In genomic region chr8:10006986-10007659, GRCm38 (mm10) we compare ENCODE assay signal across 8 mouse cellular contexts. TPM values are rescaled to one million over a fixed set of nuclear protein-coding genes. Genes with fewer than 3 reads are reported as not detected.
A peak's percentile ranks its signal among the peaks of the same experiment; 100 is the strongest.
DNase-seq lines count a peak whose midpoint lies in the region; ATAC-seq lines count a peak whose summit lies in the region.

No protein-coding gene starts in this region.

- peak; percentile 32 for ATAC-seq in granulocyte monocyte progenitor cell, adult 5-6 weeks (replicated peaks; ENCODE audit: poor library complexity, severe bottlenecking)
- peak; percentile 75 for ATAC-seq in kidney, embryonic 14.5 days (ENCODE audit: low FRiP score, low TSS enrichment)
- no peak for ATAC-seq in liver, embryonic 11.5 days (replicated peaks; ENCODE audit: low FRiP score)
- peak; percentile 58 for ATAC-seq in neural tube, embryonic 13.5 days (ENCODE audit: low read depth)

- H3K9me3 ChIP-seq in kidney, embryonic 14.5 days (ENCODE audit: control insufficient read depth, low read length) = no peaks in the 10 kb centered on the region
- H3K9me3 ChIP-seq in liver, embryonic 11.5 days (ENCODE audit: control insufficient read depth, low read length) = no peaks in the 10 kb centered on the region
- H3K9me3 ChIP-seq in neural tube, embryonic 13.5 days = no peaks in the 10 kb centered on the region

- H3K36me3 ChIP-seq in kidney, embryonic 14.5 days (ENCODE audit: control insufficient read depth, insufficient read depth, low read length) = no peaks in the 10 kb centered on the region
- H3K36me3 ChIP-seq in liver, embryonic 11.5 days (ENCODE audit: control insufficient read depth, insufficient read depth, low read length) = no peaks in the 10 kb centered on the region
- no peaks in the 10 kb centered on the region for H3K36me3 ChIP-seq in neural tube, embryonic 13.5 days

- H3K27me3 ChIP-seq in kidney, embryonic 14.5 days (ENCODE audit: control insufficient read depth, insufficient read depth, low read length) = no peaks in the 10 kb centered on the region
- H3K27me3 ChIP-seq in liver, embryonic 11.5 days (replicated peaks; ENCODE audit: control insufficient read depth, insufficient read depth, low read length) = peaks cover 8% of the 10 kb centered on the region
- no peaks in the 10 kb centered on the region for H3K27me3 ChIP-seq in neural tube, embryonic 13.5 days

- peak; percentile 7 for DNase-seq in ovary, postnatal 36 days (ENCODE audit: low spot score)
- DNase-seq in ovary, adult 18-20 months (ENCODE audit: low spot score) = no peak
- DNase-seq in cerebellum, adult 9-10 months = peak; percentile 48
- DNase-seq in liver, embryonic 11.5 days (ENCODE audit: low spot score) = peak; percentile 46
- DNase-seq in thymus, postnatal 0 days (ENCODE audit: low spot score) = no peak

- peak overlapping the region; percentile 78 for H3K27ac ChIP-seq in kidney, embryonic 14.5 days (ENCODE audit: low read depth, low read length)
- no peak overlapping the region for H3K27ac ChIP-seq in liver, embryonic 11.5 days (ENCODE audit: low read depth, low read length)
- peak overlapping the region; percentile 30; the same call in 1 of the 2 replicates for H3K27ac ChIP-seq in neural tube, embryonic 13.5 days (replicated peaks)

- peak overlapping the region; percentile 47 for H3K9ac ChIP-seq in kidney, embryonic 14.5 days (ENCODE audit: low read depth, low read length)
- H3K9ac ChIP-seq in liver, embryonic 11.5 days (ENCODE audit: low read depth, low read length) = no peak overlapping the region
- peak overlapping the region; percentile 59 for H3K9ac ChIP-seq in neural tube, embryonic 13.5 days

- 2% methylated on average over 29 of the region's 29 CpGs for WGBS in kidney, embryonic 14.5 days
- WGBS in liver, embryonic 11.5 days = 7% methylated on average over 29 of the region's 29 CpGs
- WGBS in neural tube, embryonic 13.5 days = 5% methylated on average over 29 of the region's 29 CpGs

- peak overlapping the region; percentile 85 for H3K4me2 ChIP-seq in kidney, embryonic 14.5 days (replicated peaks; ENCODE audit: low read depth, low read length)
- peak overlapping the region; percentile 69 for H3K4me2 ChIP-seq in liver, embryonic 11.5 days
- peak overlapping the region; percentile 68 for H3K4me2 ChIP-seq in neural tube, embryonic 13.5 days

- peak overlapping the region; percentile 41 for H3K4me3 ChIP-seq in kidney, embryonic 14.5 days (ENCODE audit: low read length)
- peak overlapping the region; percentile 22 for H3K4me3 ChIP-seq in liver, embryonic 11.5 days (ENCODE audit: low read depth, low read length)
- peak overlapping the region; percentile 42 for H3K4me3 ChIP-seq in neural tube, embryonic 13.5 days

- peaks cover 8% of the 10 kb centered on the region; the same call in 1 of the 2 replicates for H3K4me1 ChIP-seq in kidney, embryonic 14.5 days (ENCODE audit: control insufficient read depth, insufficient read depth, low read length)
- no peaks in the 10 kb centered on the region for H3K4me1 ChIP-seq in liver, embryonic 11.5 days (replicated peaks; ENCODE audit: control insufficient read depth, insufficient read depth, low read length)
- peaks cover 14% of the 10 kb centered on the region for H3K4me1 ChIP-seq in neural tube, embryonic 13.5 days (replicated peaks)

RNA-seq across cellular contexts. Expression of gene Tnfsf13b, which starts 0.9 kb away (rescaled TPM):
- total RNA-seq in granulocyte monocyte progenitor cell, adult 5-6 weeks (2014; fragmentation: Nextera tagmentation) = 0.19 and 4.2 TPM in 2 replicates
- 0.34 and 2.4 TPM in 2 replicates for total RNA-seq in granulocyte monocyte progenitor cell, adult 5-6 weeks (2017)
- polyA plus RNA-seq in kidney, embryonic 14.5 days (2014; fragmentation: Nextera tagmentation; extraction: Ambion mirVana) = 6.7 and 8.0 TPM in 2 replicates
- 0.25 and 0.30 TPM in 2 replicates for polyA plus RNA-seq in liver, embryonic 11.5 days (2014; fragmentation: Nextera tagmentation; extraction: Ambion mirVana)
- polyA plus RNA-seq in neural tube, embryonic 13.5 days (2015; fragmentation: Nextera tagmentation; extraction: Ambion mirVana) = 2.3 and 3.0 TPM in 2 replicates
- polyA plus RNA-seq in thymus, postnatal 0 days (2015; fragmentation: Nextera tagmentation; extraction: Ambion mirVana) = 0.53 and 1.1 TPM in 2 replicates

RNA-seq across cellular contexts. Expression of gene Abhd13, which starts 29.6 kb away (rescaled TPM):
- total RNA-seq in granulocyte monocyte progenitor cell, adult 5-6 weeks (2014; fragmentation: Nextera tagmentation) = 8.7 and 11.1 TPM in 2 replicates
- 14.5 and 14.8 TPM in 2 replicates for total RNA-seq in granulocyte monocyte progenitor cell, adult 5-6 weeks (2017)
- 11.9 and 24.2 TPM in 2 replicates for polyA plus RNA-seq in kidney, embryonic 14.5 days (2014; fragmentation: Nextera tagmentation; extraction: Ambion mirVana)
- polyA plus RNA-seq in liver, embryonic 11.5 days (2014; fragmentation: Nextera tagmentation; extraction: Ambion mirVana) = 10.9 and 12.8 TPM in 2 replicates
- polyA plus RNA-seq in neural tube, embryonic 13.5 days (2015; fragmentation: Nextera tagmentation; extraction: Ambion mirVana) = 13.3 and 15.0 TPM in 2 replicates
- polyA plus RNA-seq in thymus, postnatal 0 days (2015; fragmentation: Nextera tagmentation; extraction: Ambion mirVana) = 17.9 and 19.0 TPM in 2 replicates

RNA-seq across cellular contexts. Expression of gene Lig4, which starts 29.6 kb away (rescaled TPM):
- total RNA-seq in granulocyte monocyte progenitor cell, adult 5-6 weeks (2014; fragmentation: Nextera tagmentation) = 2.3 and 2.8 TPM in 2 replicates
- 1.2 and 1.4 TPM in 2 replicates for total RNA-seq in granulocyte monocyte progenitor cell, adult 5-6 weeks (2017)
- polyA plus RNA-seq in kidney, embryonic 14.5 days (2014; fragmentation: Nextera tagmentation; extraction: Ambion mirVana) = 2.6 and 5.8 TPM in 2 replicates
- 3.6 and 3.7 TPM in 2 replicates for polyA plus RNA-seq in liver, embryonic 11.5 days (2014; fragmentation: Nextera tagmentation; extraction: Ambion mirVana)
- 11.2 and 11.5 TPM in 2 replicates for polyA plus RNA-seq in neural tube, embryonic 13.5 days (2015; fragmentation: Nextera tagmentation; extraction: Ambion mirVana)
- 34.4 and 36.5 TPM in 2 replicates for polyA plus RNA-seq in thymus, postnatal 0 days (2015; fragmentation: Nextera tagmentation; extraction: Ambion mirVana)

Comparison
In these comparisons a context has a peak if more than half of its experiments do, and no peak if none do; other contexts are left out.
1. DNase-seq: peak in ovary, postnatal 36 days (single experiment), cerebellum, adult 9-10 months (single experiment) and liver, embryonic 11.5 days (single experiment); none in ovary, adult 18-20 months (single experiment) and thymus, postnatal 0 days (single experiment).
2. Peak in every context shown above with its lines, with median percentiles within 50 percentile points of each other: H3K4me2 ChIP-seq and H3K4me3 ChIP-seq.